Mouse (Mus musculus) bone marrow, adult 2 months (tissue): ENCODE results near the gene Ccnl2.

Experiments used
- CTCF ChIP-seq: fragments of 200-500 bp; IDR thresholded peaks from 2 replicates; pipeline ENCODE4 v1.5.1; 2011; ENCODE audit warnings: low read length, control low read depth; ENCODE audit not compliant: control insufficient read depth, insufficient read depth
- POLR2A ChIP-seq: fragments of 200-500 bp; IDR thresholded peaks from 2 replicates; pipeline ENCODE4 v1.6.1; 2011; ENCODE audit warnings: low read depth, mild to moderate bottlenecking, control low read depth, low read length, borderline replicate concordance; ENCODE audit not compliant: control insufficient read depth

DNA sequence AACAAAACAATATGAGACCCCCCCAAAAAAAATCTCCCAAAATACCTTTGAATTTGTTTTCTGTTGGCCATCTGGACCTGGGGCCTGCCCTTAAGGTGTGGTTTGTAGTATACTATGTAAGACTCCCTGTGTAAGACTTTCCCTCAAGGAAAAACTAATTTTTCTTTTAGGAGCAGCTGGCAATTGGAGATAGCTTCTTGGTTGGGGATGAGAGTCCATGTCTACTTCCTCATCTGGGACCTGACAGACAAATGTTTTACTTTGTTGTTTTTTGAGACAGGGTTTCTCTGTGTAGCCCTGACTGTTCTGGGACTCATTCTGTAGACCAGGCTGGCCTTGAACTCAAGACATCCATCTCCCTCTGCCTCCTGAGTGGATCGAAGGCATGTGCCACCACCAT lies 10.2 kb upstream of the Ccnl2 start:
- TF ChIP-seq POLR2A = no peak
- no peak for TF ChIP-seq CTCF
